Mouse (Mus musculus) forebrain, embryonic 12.5 days (tissue): Measurements from ENCODE around the gene Zfhx2. TPM values are rescaled to one million over a fixed set of nuclear protein-coding genes. Genes with fewer than 3 reads are reported as not detected.
A peak's percentile ranks its signal among the peaks of the same experiment; 100 is the strongest.

ENCODE experiments used
- ATAC-seq: fragments of 200-750 bp; cut with Nextera tagmentation; 2 replicates; pipeline ENCODE4 v1.8.0; 2017; ENCODE audit warnings: moderate TSS enrichment; ENCODE audit not compliant: low FRiP score
- H3K27ac ChIP-seq: fragments of 300-500 bp; sonication (generic); 2 replicates; pipeline ENCODE4 v1.5.1; 2016; ENCODE audit warnings: mild to moderate bottlenecking
- H3K27me3 ChIP-seq: fragments of 300-500 bp; sonication (generic); 2 replicates; pipeline ENCODE4 v1.6.1; 2016; ENCODE audit warnings: mild to moderate bottlenecking
- H3K36me3 ChIP-seq: fragments of 300-500 bp; sonication (generic); replicated peaks from 2 replicates; pipeline ENCODE4 v1.6.1; 2016; ENCODE audit warnings: mild to moderate bottlenecking
- H3K4me1 ChIP-seq: fragments of 300-500 bp; sonication (generic); 2 replicates; pipeline ENCODE4 v1.6.1; 2016
- H3K4me2 ChIP-seq: fragments of 300-500 bp; sonication (generic); 2 replicates; pipeline ENCODE4 v1.6.1; 2016; ENCODE audit warnings: mild to moderate bottlenecking, moderate library complexity
- H3K4me3 ChIP-seq: fragments of 300-500 bp; sonication (generic); replicated peaks from 2 replicates; pipeline ENCODE4 v1.5.1; 2016; ENCODE audit warnings: mild to moderate bottlenecking
- H3K9ac ChIP-seq: fragments of 300-500 bp; sonication (generic); 2 replicates; pipeline ENCODE4 v1.6.1; 2016; ENCODE audit warnings: mild to moderate bottlenecking
- H3K9me3 ChIP-seq: fragments of 300-500 bp; sonication (generic); 2 replicates; pipeline ENCODE4 v1.6.1; 2016
- WGBS: fragments of 180-500 bp; shearing (Covaris S2); methylation state at CpG from one replicate; pipeline ENCODE4 v1.1.7; 2016; 5-methylcytosine and 5-hydroxymethylcytosine counted together
- polyA plus RNA-seq: library from polyadenylated mRNA; unstranded; fragments of >200 nt; fragmentation: Nextera tagmentation; extraction: Ambion mirVana; gene quantifications from 2 replicates; pipeline ENCODE4 v1.2.1, GENCODE M21; 2016

The Zfhx2 gene
- polyA plus RNA-seq, 1 experiment from 2014 or later = 26.3 TPM

DNA sequence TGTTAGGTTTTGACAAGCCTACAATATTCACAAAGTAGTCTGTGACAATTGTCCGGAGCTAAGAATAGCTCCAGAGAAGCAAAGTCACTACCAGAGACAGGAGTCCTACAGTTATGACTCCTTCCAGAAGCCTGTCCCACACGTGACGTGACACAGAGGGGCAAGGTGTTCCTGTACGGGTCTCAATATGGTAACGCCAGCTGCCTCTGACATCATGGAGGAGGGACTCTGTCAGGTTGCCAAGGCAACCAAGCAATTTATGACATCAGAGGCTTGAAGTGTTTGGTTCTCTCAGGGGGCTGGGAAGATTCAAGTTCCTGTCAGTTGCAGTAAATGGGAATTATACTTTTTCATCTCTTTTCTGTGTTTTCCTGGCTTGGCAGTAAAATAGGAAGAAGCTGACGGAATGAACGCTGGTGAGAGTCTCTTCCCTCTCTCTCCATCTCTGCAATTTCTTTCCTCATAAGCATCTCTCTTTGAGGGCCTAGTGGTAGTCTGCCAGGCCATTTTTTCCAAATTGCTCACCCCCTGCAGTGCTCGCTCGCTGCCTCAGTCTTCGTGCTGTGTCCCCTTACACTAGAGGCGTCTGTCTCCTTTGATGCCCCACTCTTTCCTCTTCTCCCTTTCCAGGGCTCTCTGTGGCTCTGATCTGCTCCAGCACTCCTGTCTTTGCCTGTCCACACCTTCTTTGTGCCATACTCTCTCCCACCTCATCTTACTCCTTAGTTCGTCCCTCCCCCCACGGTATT is 2.8 kb downstream of the Zfhx2 start:
- 58% methylated on average over 13 of the region's 13 CpGs for WGBS
- no peaks in the 10 kb centered on the region for H3K36me3 ChIP-seq
- H3K27ac ChIP-seq = 0 out of 2 replicates have a peak overlapping the region, but pooled peaks have one; percentile 53

DNA sequence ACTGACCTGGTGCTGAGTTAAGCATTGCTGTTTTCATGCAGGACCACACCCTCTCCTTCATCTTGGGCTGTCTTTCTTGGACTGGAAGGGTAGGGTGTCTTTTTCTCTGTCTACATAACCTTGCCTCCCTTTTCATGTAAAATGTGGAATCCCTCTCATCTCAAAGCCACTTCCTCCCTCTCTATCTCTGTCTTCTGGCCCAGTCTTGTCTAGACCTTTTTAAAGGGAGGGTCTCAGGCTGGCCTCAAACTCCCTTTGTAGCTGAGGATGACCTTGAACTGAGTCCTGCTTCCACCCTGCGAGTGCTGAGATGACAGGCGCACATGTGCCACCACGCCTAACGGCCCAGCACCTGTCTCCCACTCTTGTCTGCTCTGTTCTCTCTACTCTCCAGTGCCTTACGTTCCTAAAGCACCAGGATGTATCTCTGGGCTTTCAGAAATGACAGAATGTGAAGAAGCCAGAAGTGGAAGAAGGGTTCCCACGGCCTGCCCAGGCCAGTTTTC is 6.1 kb downstream of the Zfhx2 start:
- no peak overlapping the region for H3K4me3 ChIP-seq
- H3K4me1 ChIP-seq = peaks cover 59% of the 10 kb centered on the region
- H3K9ac ChIP-seq = no peak overlapping the region
- 87% methylated on average over 6 of the region's 6 CpGs for WGBS
- H3K9me3 ChIP-seq = no peaks in the 10 kb centered on the region
- no peak for ATAC-seq
- peak overlapping the region; percentile 65 for H3K27ac ChIP-seq
- no peaks in the 10 kb centered on the region for H3K36me3 ChIP-seq
- no peaks in the 10 kb centered on the region; the same call in 1 of the 2 replicates for H3K27me3 ChIP-seq
- H3K4me2 ChIP-seq = no peak overlapping the region

More for the DNA sequence above, 2.8 kb downstream of the Zfhx2 start:
- no peak for ATAC-seq
- Histone ChIP-seq H3K4me1 (peaks cover 64% of the 10 kb centered on the region), H3K9me3 (no peaks in the 10 kb centered on the region), H3K4me3 (peak overlapping the region; percentile 73), H3K9ac (no peak overlapping the region), H3K4me2 (peak overlapping the region; percentile 80), H3K27me3 (peaks cover 3% of the 10 kb centered on the region; the same call in 1 of the 2 replicates)

DNA sequence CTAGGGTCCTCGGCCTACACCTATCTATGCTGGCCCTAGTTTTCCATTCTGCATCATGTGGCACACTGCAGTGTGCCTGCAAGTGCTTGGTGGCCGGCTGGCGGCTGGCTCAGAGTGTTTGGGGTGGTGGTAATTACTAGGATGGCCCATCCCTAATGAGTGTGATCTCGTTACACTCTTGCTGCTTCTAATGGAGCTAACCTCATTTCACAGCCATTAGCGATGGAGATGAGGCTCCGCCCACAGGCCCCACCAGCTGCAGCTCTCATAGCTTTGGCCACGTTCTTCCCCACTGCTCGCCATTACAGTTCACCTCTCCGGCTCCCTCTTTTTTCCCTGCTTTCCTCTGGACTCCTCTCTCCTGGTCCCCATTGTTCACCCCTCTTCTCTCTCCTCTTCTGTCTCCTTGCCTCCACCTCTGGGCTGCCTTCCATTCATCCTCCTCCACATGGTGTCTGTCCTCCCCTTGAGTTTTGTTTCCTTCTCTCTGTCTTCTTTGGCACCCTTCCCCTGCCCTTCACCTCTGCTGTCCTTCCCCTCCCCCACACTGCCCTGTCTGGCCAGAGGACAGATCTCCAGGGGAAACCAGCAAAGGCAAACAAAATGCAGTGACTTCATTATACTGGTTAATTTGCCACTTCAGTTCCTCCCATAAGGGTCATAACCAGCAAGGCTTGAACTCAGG is 6.7 kb downstream of the Zfhx2 start:
- Histone ChIP-seq H3K36me3 (no peaks in the 10 kb centered on the region), H3K9me3 (no peaks in the 10 kb centered on the region), H3K27me3 (no peaks in the 10 kb centered on the region; the same call in 1 of the 2 replicates), H3K4me1 (peaks cover 55% of the 10 kb centered on the region), H3K4me3 (no peak overlapping the region), H3K27ac (peak overlapping the region; percentile 65), H3K4me2 (no peak overlapping the region), H3K9ac (no peak overlapping the region)
- 34% methylated on average over 9 of the region's 9 CpGs for WGBS
- peak; percentile 67; the same call in 1 of the 2 replicates for ATAC-seq

DNA sequence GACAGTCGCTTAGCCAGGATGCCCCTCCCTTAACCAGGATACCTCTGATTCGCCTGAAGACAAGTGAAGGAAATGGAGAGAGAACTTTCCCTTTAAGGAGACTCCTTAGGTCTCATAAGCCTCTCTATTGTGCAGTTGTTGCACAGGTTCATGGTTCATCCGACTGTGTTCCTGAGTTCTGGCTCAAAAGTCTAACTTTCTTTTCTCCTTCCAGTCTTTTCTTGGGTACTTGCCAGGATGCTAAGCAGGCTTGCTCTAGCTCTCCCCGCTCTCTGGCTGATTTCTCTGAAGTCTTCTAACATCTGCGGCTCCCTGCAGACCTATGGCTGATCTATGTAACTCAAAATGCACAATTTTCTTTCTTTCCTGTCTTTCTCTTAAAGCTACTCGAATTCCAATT is 8.6 kb downstream of the Zfhx2 start:
- Histone ChIP-seq H3K27ac (no peak overlapping the region), H3K4me3 (no peak overlapping the region), H3K4me1 (peaks cover 55% of the 10 kb centered on the region), H3K9me3 (no peaks in the 10 kb centered on the region), H3K27me3 (no peaks in the 10 kb centered on the region; the same call in 1 of the 2 replicates), H3K36me3 (no peaks in the 10 kb centered on the region), H3K9ac (no peak overlapping the region), H3K4me2 (no peak overlapping the region)
- WGBS = 80% methylated on average over 6 of the region's 6 CpGs
- no peak for ATAC-seq

DNA sequence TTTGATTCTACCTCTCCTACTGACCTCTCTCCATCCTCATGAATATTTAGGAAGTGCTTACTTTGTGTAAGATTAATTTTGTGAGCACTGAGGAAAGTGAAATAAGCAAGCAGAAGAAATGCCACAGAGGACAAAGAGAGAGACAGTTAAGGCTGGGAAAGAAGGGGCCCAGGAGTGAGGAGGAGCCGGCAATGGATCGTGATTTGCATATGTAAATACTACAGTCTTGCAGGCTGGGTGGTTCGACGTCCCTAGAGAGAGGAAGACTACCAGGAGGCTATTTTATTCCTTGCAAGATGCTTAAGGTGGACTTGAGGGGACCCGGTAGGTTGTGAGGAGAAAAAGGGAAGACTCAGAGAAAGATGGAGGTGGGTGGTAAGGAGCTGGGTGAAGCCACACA is 11.0 kb downstream of the Zfhx2 start:
- Histone ChIP-seq H3K4me1 (peaks cover 61% of the 10 kb centered on the region), H3K4me3 (no peak overlapping the region), H3K4me2 (no peak overlapping the region), H3K9ac (no peak overlapping the region; the same call in 1 of the 2 replicates), H3K27ac (no peak overlapping the region), H3K27me3 (peaks cover 7% of the 10 kb centered on the region; the same call in 1 of the 2 replicates), H3K9me3 (no peaks in the 10 kb centered on the region), H3K36me3 (no peaks in the 10 kb centered on the region)
- WGBS = 40% methylated on average over 5 of the region's 5 CpGs
- no peak for ATAC-seq

DNA sequence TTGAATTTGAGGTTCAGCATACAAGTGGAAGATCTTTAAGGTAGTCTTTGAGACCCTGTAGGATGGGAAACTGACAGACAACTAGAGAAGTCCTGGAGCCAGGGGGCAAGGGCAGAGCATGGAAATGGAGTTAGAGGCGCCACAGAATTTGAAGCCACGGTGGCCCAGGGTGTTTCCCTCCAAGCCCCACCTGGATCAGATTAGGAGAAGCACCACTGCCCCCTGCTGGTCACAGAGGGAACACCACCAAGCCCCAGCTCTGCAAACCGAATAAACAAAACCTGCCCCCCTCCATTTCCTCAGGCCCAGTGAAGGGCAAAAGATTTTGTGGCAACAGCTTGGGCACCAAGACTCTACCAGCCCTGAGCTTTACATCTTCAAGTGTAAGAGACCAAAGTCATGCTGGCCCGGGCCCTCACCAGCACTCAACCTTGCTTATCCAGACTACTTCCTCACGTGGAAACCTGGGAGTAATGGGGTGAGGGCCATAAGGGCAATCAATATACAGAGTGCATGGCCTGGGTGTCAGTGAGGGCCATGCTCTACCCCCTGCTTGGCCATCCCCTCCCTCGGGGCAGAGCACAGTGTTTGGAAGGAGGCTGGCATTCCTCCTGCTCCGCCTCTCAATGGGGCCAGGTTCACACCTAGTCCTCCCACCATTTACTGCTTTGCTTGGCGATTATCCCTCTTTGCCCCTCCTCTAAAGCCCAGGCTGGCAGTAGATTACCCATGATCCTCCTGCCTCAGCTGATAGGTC is 12.7 kb downstream of the Zfhx2 start:
- peaks cover 7% of the 10 kb centered on the region; the same call in 1 of the 2 replicates for H3K27me3 ChIP-seq
- no peak overlapping the region for H3K4me3 ChIP-seq
- peaks cover 50% of the 10 kb centered on the region for H3K4me1 ChIP-seq
- H3K9ac ChIP-seq = peak overlapping the region; percentile 50
- H3K4me2 ChIP-seq = peak overlapping the region; percentile 28; the same call in 1 of the 2 replicates
- peak overlapping the region; percentile 81 for H3K27ac ChIP-seq
- no peaks in the 10 kb centered on the region for H3K9me3 ChIP-seq
- WGBS = 22% methylated on average over 8 of the region's 8 CpGs
- ATAC-seq = peak; percentile 57
- H3K36me3 ChIP-seq = peaks cover 6% of the 10 kb centered on the region

DNA sequence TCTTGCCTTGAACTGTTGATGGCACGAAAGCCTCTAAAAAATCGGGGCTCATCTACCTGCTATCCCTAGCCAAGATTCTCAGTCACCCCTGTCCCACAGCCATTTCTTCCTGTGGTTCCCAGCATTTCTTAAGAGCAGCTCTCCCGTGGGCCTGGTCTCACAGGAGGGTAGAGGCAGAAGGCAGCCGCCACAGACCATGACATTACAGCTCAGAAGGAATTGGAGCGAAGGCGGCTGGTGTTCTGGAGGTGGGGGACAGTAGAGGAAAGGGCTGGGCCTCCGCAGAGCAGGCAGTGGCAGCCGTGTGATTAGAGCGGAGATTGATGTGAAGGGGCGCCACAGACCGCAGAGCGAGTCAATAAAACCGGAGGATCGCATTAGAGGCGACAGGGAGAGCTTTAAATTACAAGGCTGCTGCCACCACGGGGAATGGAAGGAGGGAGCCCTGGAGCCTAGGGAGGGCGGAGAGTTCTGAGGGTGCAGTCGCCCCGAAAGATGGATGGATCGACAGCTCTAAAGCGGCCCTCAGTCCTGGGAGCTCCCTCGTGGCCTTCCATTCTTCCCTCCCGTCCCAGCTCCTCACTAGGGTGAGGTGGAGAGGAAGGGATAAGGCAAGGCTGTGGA is 13.6 kb downstream of the Zfhx2 start:
- 5% methylated on average over 23 of the region's 23 CpGs for WGBS
- peaks cover 15% of the 10 kb centered on the region for H3K36me3 ChIP-seq
- H3K4me3 ChIP-seq = peak overlapping the region; percentile 17
- peak overlapping the region; percentile 81 for H3K27ac ChIP-seq
- H3K4me2 ChIP-seq = peak overlapping the region; percentile 28
- H3K9me3 ChIP-seq = no peaks in the 10 kb centered on the region
- H3K4me1 ChIP-seq = peaks cover 48% of the 10 kb centered on the region
- peaks cover 7% of the 10 kb centered on the region; the same call in 1 of the 2 replicates for H3K27me3 ChIP-seq
- peak overlapping the region; percentile 50 for H3K9ac ChIP-seq
- peak; percentile 66 for ATAC-seq

DNA sequence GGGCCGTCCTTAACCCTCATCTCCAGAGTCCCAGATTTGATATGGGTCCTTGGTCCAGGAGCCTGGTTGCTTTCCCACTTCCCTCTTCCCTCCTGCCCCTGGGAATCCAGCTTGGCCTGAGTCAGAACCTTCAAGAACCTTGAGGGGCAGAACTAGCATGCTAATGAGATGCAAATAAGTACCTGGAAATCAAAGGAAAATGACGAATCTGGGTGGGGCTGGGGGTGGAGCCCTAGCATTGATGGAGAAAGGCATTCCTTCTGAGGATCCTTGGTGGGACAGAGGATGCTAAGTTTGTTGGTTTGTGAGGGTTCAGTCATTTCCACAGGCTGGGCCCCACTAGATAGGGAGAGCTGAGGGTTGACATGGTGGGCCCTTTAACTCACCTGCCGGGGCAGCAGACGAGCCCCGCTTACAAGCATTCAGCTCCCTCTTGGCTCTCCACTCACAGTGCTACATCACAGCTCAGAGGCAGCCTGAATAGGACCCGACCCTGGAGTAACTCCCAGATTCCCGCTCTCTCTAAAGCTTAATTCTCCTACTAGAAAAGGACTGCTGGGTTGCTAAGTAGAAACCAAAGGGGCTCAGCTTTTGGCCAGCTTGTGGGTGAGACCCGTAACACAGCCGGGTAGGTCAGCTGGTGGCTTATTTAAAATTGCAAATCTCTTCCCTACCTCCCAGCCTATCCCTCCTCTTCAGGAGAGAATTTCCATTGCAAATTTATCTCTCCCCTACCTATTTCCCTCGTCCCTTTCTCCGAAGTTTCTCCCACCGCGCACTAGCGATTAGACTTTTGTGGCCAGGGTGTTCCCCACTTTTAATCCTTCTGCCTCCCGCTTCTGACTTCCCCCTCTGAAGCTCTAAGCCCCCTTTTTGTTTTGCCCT is 14.4 kb downstream of the Zfhx2 start:
- H3K27ac ChIP-seq = peak overlapping the region; percentile 81
- H3K4me2 ChIP-seq = peak overlapping the region; percentile 28
- 14% methylated on average over 15 of the region's 15 CpGs for WGBS
- H3K4me1 ChIP-seq = peaks cover 50% of the 10 kb centered on the region
- no peak overlapping the region for H3K4me3 ChIP-seq
- H3K9ac ChIP-seq = peak overlapping the region; percentile 21
- ATAC-seq = no peak
- H3K9me3 ChIP-seq = no peaks in the 10 kb centered on the region
- H3K27me3 ChIP-seq = peaks cover 9% of the 10 kb centered on the region; the same call in 1 of the 2 replicates
- peaks cover 23% of the 10 kb centered on the region for H3K36me3 ChIP-seq

DNA sequence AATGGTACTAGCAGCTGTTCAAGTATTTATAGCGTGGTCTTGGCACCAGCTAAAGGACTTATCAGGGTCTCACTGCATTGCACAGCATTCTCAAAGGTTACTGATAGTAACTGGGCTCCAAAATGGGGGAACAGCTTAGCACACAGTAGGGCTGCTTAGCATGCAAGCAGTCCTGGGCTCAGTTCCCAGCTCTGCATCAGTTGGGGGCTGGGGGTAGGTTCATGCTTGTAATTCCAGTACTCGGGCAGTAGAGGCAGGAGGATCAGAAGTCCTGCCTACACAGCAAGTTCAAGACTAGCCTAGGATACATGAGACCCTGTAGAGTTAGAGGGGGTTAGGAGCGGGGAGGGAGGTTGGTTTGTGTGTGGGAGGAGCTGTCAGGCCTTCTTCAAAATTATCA is 15.2 kb downstream of the Zfhx2 start:
- Histone ChIP-seq H3K4me2 (no peak overlapping the region), H3K9me3 (no peaks in the 10 kb centered on the region), H3K9ac (no peak overlapping the region), H3K36me3 (peaks cover 31% of the 10 kb centered on the region), H3K27ac (peak overlapping the region; percentile 81; the same call in 1 of the 2 replicates), H3K4me1 (peaks cover 56% of the 10 kb centered on the region), H3K4me3 (no peak overlapping the region), H3K27me3 (peaks cover 13% of the 10 kb centered on the region; the same call in 1 of the 2 replicates)
- 66% methylated on average over 3 of the region's 3 CpGs for WGBS
- ATAC-seq = no peak

DNA sequence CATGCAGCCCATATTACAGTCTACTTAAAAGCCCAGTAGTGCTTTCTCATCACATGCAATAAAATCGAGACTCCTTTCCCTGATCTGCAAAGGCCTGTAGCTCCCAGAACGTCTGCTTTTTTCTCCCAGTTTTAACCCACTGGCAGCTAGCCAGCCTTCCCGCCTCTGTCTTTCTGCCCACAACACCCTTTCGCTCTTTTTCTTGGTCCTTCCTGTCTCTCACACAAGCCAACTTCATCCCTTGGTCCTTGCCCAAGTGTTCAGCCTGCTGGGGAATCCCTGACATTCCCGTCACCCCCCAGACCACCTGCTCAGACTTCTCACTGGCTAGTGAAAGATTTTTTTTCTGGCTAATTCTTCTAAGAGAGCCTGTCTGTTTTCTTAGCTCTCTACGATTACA is 15.9 kb downstream of the Zfhx2 start:
- Histone ChIP-seq H3K4me2 (no peak overlapping the region), H3K27me3 (peaks cover 13% of the 10 kb centered on the region; the same call in 1 of the 2 replicates), H3K27ac (no peak overlapping the region), H3K36me3 (peaks cover 38% of the 10 kb centered on the region), H3K9me3 (no peaks in the 10 kb centered on the region), H3K4me3 (no peak overlapping the region), H3K9ac (no peak overlapping the region), H3K4me1 (peaks cover 63% of the 10 kb centered on the region)
- WGBS = 63% methylated on average over 6 of the region's 6 CpGs
- ATAC-seq = no peak

DNA sequence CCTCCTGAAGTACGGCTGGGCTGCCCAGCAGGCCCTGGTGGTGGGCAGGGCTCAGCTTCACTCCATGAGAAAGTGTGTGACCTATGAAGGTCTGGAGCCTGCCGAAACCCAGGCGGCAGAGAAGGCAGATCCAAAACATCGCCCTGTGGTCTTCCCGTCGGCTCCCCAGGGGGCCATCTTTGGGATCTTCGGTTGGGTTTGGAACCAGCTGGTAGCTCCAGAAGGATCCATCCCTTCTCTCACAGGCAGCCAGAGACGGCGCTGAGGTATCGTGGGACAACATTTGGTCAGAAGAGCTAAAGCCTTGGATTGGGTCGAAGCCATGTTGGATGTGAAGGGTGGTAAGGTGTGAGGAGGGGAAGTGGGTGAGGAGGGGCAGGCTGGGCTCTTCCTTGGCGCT is 17.7 kb downstream of the Zfhx2 start:
- Histone ChIP-seq H3K27ac (no peak overlapping the region), H3K36me3 (peaks cover 56% of the 10 kb centered on the region), H3K4me2 (no peak overlapping the region), H3K9ac (no peak overlapping the region), H3K9me3 (no peaks in the 10 kb centered on the region), H3K27me3 (peaks cover 13% of the 10 kb centered on the region; the same call in 1 of the 2 replicates), H3K4me1 (peaks cover 54% of the 10 kb centered on the region), H3K4me3 (no peak overlapping the region)
- 94% methylated on average over 12 of the region's 12 CpGs for WGBS
- ATAC-seq = no peak
